Mouse (Mus musculus) cerebellum, postnatal 14 days (tissue): ENCODE measurements at regions not wholly inside any gene's neighbourhood (a gene's known extent, or its start where the extent isn't known, plus 50 kb on each side); places are given as distances from the start of the nearest gene placed in this dataset.

Experiments
- DNase-seq, 2 experiments: peaks; one replicate each; pipeline ENCODE4 v3.0.0; 2021; ENCODE audit warnings: mixed read lengths in 2 of 2

DNA sequence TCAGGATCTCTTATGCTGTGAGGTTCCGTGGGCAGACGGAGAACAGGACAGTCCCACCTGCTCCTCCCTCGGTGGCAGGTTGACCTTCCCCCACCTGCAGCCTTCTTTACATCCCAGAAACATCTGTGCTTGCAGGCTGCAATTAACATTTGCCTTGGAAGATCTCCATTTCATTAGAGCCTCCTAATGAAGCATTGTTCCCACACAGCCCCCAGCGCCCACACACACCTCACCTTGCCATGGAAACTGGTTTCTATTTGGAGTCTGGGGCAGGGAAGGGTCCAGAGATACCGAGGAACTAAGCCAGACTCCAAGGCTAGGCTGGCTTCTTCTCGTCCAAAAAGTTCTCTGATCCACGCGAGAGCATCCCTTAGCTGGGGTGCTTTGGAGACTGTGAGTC, 56.6 kb upstream of the Rpl38 start:
- no peak for DNase-seq

DNA sequence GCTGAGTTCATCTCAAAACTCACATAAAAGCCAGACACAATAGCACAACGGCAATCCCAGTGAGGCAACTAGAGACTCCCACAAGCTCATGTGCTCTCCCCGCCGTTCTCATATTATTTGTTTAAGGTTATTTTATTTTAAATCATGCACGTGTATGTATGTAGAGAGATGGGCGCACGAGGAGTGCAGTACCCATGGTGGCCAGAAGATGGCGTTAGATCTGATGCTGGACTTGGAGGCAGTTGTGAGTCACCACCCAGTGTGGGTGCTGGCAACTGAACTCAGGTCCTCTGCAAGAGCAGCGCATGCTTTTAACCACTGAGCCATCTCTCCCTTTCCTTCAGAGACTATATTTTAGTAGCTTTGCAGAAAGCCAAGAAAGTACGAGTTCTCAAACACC, 60.3 kb upstream of the Rpl38 start:
- DNase-seq: no peak

DNA sequence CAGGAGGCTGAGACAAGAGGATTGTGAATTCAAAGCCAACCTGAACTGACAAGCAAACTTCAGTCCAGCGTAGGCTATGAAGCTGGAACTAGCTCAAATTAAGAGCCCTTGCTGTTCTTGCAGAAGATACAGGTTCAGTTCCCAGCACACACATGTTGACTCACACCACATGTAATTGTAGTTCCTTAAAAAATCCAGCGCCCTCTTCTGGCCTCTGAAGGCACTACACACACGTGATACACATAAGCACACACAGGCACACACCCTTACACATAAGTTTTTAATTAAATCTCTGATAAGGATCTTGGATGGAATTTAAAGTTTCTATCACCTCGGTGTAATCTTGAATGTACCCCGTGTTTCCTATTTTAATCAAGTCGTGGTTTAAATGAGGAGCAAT, 65.2 kb upstream of the Rpl38 start:
- DNase-seq: no peak

DNA sequence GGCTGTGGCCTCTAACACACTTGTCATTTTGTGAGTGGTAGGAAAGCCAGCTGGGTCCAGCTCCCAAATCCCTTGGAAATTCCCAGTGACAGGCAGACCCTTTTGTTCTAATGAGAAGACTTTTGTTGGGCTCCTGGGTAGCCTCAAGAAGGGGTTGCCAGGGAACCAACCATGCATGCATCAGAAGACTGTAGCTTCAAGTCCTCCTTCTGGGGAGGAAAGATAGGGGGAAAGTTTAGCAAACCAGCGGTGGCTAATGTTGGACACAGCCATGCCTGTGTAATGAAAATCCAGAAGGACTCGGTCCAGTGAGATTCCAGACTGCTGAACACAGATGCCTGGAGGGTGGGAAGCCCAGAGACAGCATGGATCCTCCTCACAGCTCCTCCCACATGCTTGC, 71.1 kb upstream of the Rpl38 start:
- DNase-seq: no peak

DNA sequence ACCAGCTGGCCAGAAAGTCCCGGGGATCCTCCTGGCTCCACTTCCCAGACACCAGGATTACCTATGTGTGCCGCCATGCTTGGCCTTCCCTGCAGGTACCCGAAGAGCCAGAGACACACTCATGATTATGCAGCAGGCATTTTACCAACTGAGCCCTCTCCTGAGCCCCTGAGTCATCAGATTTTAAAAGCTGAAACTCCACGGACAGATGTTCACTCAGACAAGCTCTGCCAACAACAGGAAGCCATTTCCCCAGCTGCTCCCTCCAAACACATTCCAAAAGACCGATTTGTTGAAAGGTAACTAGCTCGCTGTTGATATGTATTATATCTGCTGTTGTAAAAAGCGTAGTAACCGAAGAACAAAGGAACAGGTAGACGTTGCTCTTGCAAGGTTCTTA, 75.4 kb upstream of the Rpl38 start:
- no peak for DNase-seq

DNA sequence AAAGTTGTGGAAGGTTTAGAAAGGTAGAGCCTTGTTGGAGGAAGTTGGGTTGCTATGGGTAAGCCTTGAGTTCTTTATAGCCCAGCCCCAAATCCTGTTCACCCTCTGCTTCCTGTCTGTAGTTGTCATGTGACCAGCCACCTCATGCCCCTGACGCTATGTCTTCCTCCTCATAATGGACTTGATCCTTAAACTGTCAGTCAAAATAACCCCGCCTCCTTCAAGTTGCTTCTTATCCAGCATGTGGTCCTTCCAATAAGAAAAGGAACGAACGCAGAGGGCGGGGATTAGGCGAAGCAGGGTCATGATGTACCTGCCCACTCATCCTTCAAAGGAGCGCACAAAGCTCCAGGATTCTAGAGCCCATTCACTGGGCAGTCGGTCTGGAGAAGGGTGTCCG, 79.8 kb upstream of the Rpl38 start:
- DNase-seq: no peak

DNA sequence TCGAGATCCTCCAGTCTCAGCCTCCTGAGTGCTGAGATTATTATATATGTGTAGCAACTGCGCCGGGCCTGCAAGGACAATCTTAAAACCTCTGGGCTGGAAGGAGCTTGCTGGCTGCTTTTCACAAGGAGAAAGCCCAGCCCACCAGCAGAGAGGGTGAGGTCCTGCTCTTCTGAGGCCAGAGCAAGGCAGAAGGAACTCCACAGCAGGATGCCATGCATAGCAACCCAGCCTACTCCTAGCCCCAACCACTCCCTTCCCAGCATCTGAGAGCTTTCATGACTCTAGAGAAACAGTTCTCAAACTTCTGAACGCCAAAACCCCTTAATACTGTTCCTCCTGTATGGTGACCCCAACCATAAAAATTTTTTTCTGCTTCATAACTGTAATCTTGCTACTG, 80.3 kb upstream of the Rpl38 start:
- no peak for DNase-seq

DNA sequence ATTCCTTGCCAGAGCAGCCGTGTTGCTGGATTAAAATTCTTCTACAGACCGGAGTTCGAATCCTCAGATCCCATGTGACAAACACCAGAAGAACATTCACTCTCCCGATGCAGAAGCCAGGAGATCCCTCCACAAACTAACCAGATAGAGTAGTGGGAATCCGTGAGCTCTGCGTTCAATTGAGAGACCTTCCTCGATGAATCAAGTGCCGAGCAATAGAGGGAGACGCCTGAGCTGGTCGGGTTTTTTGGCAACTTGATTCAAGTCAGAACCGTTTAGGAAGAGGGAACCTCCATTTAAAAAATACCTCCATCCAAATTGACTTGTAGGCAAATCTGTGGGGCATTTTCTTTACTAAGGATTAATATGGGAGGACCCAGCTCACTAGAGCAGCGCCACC, 81.9 kb upstream of the Rpl38 start:
- no peak for DNase-seq

DNA sequence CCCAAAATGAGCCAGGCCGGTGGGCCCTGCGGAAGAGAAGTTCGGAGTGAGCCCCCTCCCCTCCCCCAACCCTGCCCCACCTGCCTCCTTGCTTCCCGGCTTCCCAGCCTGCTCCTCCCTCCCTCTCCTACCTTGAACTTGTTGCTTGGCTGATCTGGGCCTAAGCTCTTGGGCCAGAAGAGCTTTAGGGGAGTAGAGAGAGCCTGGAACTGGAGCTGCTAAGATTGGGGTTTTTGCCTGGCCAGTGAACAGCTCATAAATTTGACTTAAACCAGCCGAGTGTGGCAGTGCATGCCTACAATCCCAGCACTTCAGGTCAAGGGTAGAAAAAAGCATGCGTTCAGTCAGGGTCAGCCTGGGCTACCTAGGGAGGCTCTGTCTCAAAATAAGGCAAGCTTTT, 83.5 kb upstream of the Rpl38 start:
- DNase-seq: no peak

DNA sequence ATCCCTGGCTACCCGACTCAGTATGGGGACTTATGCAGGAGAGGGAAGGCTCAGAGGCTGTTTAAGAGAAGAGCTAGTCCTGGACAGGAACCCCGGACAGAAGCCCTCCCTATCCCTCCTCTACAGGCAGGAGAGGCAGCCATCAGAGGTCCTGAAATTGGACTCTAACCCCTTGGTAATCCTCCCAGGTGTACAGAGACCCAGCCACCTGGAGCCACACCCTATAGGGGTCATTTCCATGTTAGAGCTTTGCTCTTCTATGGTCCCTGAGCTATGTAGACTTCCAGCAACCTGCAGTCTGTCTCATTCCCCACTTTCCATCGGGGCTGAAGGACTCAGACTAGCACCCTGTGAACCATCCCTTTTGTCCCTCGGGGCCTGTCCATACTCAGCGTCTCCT, 84.2 kb upstream of the Rpl38 start:
- DNase-seq: no peak

DNA sequence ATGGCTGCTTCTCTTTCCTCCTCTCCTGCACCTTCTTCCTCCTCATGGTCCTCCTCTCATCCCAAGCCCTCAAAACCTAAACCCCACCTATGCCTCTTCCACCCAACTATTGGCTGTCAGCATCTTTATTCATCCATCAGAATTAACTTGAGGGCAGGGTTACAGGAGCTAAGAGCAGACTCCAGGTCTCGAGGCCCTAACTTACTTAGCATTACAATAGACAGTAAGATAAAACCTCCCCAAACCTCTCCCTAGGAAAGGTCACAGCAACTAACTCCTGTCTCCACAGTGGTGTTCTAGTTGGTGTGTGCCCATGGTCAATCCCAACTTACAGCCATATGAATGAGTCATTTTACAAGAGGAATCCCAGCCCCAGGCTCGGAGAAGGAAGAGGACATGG, 88.3 kb upstream of the Rpl38 start:
- DNase-seq: no peak

DNA sequence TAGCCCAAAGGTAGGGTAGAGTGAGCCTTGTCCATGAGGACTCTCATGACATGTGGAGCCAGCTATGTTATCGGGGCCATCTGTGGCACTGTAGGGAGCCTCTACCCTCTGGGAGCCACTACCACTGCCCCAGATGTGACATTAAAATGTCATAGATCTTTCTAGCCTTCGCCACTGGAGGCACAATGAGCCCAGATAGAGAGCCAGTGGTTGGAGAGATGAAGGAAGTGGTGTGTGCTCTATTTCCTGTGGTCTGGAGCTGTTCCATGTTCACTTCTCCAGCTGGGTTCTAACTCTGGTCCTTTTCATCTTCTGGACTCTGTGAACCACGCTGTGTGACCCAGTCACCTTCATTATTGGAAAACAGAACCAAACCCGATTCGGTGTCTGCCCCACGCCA, 89.8 kb upstream of the Rpl38 start:
- no peak for DNase-seq

DNA sequence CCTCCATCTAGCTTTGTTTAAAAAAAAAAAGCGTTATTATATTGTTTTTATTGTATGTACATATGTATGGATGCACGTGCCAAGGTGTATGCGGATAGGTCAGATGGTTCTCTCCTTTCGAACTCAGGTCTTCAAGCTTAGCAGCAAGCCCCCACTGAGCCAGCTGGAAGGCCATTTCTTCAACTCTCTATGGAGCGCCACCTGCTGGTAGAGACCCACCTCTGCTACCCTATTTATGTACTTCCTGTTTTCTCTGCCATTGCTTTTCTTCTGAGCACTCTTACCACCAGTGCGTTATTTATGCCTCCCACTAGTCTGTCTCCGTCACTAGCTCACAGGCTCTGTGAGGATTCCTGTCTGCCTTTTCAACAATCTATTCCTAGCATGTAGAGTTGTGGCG, 91.5 kb upstream of the Rpl38 start:
- no peak for DNase-seq

DNA sequence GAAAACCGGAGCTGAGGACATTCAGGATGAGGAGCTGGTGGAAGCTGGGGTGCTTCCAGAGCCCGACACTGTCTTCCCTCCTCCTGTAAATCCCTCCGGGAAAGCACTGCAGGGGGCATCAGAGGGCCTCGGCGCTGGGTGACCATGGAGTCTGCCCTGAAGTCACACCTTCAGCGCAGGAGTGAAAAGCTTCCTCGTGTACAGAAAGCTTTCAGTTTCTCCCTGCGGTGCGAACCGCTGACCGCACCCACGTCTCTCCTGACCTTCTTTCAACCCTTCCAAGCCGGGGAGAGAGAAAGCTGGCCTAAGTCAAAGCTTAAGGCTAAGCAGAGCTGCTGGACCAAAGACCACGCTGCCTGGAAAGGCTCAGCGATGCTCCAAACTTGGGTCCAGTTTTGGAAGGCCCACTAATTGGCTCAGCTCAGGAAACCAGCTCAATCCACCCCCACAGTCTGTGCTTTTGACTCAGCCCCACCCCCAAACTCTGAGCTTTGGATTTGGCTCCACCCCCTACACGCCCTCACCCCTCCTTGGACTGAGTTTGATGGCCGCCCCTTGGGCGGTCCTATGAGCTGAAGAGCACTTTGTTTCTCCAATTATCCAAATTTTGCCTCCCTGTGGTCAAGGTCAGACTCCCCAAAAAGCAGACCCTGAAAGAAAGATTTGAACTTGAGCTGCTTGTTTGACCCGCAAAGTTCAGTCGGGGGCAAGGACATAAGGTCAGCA, 97.0 kb upstream of the Rpl38 start:
- DNase-seq: no peak

DNA sequence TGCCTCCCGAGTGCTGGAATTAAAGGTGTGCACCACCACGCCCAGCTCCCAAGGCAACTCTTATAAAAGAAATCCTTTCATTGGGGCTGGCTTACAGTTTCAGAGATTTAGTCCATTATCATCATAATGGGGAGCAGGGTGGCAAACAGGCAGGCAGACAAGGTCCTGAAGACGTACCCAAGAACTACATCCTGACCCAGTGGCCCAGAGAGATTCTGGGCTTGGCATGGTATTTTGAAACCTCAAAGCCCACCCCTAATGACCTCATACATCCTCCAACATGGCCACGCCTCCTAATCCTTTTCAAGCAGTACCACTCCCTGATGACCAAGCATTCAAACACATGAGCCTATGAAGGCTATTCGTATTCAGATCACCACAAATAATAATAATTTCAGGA, 98.2 kb upstream of the Rpl38 start:
- DNase-seq: no peak

DNA sequence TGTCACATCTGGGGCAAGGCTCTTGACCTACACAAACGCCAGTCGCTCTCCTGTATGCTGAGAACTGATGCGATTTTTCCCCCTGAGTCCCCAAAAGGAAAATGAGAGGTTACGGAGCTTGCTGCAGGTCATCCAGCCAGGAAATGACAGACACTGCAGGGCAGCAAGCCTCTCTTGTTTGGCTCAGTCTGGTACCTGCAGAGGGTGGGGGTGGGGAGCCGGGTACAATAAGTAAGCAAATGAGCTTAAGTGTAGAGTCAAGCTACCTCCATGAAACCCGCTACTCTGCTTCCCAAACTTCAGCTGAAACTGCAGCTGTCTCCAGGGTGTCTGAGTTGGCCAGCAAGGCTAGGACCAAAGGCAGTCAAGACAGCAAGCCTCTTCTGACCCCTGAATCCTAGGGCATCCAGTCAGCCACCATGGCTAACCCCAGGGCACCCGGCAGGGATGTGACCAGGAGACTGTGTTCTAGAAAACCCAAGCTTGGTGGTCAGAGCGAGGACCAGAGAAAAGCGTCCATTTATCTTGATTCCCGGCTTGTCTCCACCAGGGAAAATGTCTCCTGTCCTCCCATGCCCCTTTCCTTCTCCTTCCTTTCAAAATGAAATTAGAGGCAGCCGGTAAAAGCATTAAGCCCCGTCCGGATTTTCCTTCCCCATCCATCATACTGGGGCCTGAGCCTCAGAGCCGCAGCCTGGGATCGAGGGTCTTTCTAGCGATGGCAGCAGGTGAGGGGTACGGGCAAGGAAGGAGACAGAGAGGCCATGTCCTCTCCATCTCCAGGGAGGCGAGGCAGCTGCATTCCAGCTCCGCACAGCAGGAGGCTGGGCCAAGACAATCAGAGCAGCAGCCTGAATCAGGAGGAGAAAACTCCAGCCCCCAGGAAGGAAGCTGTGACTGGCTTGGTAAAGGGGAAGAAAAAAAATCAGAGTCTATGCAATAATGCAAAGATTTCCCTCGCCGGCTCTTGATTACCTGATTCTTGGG, 100.2 kb upstream of the Rpl38 start:
- no peak for DNase-seq

DNA sequence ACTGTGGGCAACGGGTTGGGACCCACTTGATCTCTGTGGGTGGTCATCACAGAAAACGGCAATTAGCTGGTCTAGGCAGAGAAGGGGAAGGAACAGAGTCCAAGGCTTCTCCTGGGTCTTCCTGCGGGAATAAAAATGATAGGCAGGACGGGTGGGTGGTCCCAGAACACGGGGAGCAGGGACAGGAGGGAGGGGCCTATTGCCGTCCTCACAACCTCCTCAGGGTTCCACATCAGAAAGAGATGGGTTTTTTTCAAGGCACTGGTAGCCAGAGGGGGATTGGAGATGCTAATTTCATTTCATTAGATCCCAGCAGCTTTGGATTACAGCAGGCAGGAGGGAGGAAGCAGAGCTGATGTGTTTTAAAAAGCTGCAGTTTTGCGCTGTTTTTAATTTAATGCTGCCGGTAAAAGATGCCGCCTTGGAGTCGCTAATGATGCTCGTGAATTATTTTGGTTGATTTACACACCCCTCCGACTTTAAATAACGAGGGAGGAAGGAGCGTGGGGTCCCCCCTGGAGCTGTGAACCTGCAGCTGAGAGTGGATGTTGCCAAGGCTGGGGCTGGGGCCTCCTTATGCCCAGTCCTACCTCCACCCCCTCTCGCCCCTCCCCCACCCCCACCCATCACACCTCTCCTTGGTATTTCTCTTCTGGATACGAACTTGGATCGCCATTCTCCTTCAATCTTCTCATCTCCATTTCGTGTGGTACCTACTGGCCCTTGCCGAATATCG, 101.1 kb upstream of the Rpl38 start:
- no peak for DNase-seq

DNA sequence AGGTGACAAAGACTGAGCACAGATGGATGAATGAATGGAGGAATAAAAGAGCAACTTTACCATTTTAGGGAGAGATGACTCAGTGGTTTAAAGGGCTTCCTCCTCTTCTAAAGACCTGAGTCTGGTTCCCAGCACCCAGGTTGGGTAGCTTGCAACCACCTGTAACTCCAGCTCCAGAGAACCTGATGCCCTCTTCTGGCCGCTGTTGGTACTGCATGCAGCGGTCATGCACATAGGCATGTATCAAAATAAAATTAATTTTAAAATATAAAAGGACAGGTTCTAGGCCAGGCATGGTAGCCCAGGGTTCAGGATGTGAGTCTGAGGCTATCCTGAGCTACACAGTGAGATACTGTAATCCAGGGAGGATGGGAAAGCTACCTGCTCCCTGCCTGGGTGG, 103.4 kb upstream of the Rpl38 start:
- DNase-seq: peak in 1 of 2 experiments; percentile 51

DNA sequence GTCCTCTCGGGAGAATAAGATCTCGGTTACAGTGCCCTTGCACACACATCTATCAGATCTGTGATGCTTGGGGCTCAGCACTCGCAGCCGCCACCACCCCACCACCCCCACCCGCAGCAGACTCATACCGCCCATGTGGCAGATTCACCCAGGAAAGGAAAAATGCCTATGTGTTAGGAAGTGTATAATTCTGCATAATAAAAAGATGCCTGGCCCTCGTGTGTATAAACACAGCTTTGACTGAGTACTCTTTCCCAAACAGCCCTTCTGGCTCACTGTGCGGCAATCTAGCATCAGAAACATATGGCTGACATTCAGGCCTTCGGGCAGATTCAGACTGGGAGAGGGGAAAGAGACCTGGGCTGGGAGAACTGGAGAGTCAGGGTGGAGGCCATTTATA, 105.2 kb upstream of the Rpl38 start:
- DNase-seq: no peak

DNA sequence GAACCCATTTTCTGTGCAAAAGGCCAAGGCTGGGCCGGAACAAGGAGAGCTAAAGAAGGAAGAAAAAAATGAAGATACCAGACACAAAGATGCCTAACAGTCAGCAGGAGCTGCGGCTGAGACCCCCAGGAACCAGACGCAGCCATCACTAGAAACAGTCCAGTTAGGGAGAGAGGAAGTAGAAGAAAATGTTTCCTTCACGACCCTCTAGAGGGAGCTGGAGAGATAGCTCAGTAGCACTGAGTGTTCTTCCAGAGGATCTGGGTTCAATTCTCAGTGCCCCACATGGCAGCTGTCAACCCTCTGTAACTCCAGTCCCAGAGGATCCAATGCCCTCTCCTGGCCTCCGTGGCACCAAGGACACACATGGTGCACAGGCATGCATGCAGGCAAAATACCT, 113.7 kb upstream of the Rpl38 start:
- no peak for DNase-seq

DNA sequence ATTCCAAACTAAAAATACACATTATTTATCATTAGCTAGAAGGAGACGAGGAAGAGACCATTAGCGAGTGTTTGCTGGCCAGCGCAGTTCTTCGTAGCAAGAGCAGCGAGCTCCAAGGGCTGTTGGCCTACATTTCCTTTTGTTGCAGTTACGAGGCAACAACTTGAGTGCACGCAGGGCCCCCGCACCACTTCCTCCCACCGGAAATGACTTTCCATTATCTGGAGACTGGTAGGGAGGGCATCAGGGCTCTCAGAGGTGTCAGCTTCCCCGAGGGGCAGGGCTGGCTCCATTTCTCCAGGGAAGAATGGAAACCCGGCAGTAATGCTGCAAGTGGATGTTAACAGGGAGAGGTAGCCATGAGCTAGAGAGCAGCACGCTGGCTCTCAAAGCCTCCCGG, 114.3 kb upstream of the Rpl38 start:
- no peak for DNase-seq

DNA sequence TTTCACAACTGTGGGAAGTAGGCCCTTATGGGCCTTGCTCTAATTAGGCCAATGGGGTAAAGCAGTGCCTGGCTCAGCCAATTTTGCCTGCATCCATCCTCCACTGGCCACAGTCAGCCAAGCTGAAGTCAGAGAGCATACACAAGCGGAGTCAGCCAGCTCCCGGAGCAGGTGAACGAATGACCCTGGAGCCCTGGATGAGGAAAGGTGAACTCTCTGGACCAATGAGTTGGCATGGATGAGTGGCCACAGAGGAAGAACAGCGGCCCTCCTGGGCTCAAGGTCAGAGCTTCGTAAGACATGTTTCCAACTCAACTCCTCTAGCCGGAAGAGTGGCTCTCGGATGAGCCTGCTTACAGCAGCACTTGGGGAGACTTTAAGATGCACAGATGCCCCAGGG, 116.1 kb upstream of the Rpl38 start:
- DNase-seq: no peak

DNA sequence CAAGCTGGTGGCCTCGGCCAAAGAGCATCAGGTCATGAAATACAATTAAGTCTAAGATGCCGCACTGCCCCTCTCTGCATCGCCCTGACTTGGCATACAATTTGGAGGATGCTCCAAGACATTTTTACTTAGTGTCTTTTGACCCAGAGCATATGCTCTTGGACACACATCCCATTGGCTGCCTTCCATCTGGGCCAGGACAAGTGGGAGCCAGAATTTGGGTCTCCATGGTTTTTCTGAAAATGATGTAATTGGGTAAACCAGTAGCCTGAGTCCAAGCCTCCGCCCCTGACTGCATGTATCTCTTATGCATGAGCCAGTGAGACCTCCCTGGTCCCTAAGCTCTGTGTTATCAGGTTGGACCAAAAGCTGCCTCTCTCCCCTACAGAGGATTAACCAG, 117.1 kb upstream of the Rpl38 start:
- peak; percentile 54 to 57 for DNase-seq

DNA sequence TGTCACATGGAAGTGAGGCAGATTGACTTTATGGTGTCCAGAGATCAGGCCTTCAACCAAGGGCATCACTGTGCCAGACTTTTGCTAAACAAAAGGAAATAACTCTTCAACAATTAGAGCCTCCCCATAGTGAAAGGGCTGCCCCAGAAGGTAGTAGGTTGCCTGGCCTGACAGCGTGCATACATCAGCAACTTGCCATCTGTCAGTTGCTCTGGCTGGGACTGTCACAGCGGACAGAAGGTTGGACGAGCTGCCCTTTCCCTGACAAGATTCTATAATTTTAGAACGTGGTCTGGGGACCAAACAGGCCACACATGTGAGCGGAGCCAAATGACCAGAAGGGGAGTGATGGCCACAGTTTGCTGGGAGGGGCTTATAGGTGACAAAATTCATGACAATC, 119.7 kb upstream of the Rpl38 start:
- DNase-seq: peak in 1 of 2 experiments; percentile 62
